Mouse (Mus musculus) heart, postnatal 4 days (tissue): Measurements from ENCODE around the gene Wars. TPM values are rescaled to one million over a fixed set of nuclear protein-coding genes. Genes with fewer than 3 reads are reported as not detected.

Source experiments
- DNase-seq: peaks from one replicate; pipeline ENCODE4 v3.0.0; 2021
- total RNA-seq, 2 experiments: library from RNA; stranded (reverse); gene quantifications; 2 replicates each; pipeline ENCODE4 v1.2.3; 2021

Gene Wars
- total RNA-seq: 10 to 100 TPM; 48.1 to 49.0 TPM

DNA sequence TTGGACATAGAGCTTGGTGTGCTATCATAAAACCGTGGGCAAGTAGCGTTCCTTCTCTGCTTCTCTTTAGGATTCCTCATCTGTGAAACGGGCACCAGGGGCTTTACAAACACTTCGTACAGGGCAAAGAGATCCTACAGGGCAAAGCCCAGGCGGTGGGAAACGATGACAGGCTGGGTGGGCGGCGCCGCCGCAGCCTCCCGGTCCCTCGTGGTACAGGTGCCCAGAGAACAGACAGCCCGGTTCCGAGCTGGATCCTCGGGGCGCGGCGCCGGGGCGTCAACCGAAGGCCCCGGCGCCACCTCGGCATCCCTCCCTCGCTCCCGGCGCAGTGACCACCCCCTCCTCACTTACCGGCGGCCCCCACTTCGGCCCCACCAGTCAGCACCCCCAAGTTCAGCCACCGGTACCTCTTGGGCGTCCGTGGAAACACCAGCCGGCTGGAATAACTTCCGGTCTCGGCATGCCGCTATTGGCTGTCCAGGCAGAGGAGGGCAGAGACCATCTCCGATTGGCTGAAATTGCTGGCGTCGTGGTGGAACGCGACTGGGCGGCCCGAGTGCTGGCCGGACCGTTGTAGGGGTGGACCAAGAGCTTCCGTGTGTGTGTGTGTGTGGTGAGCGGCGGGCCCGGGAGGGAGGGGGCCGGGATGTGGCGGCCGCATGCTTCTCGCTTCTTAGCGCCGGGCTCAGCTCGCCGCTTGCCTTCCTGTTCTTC lies at the start of gene Wars:
Wars (minus strand) TSS at position 460 of the 717 bp plus-strand sequence.
- DNase-seq: peak; percentile 97

DNA sequence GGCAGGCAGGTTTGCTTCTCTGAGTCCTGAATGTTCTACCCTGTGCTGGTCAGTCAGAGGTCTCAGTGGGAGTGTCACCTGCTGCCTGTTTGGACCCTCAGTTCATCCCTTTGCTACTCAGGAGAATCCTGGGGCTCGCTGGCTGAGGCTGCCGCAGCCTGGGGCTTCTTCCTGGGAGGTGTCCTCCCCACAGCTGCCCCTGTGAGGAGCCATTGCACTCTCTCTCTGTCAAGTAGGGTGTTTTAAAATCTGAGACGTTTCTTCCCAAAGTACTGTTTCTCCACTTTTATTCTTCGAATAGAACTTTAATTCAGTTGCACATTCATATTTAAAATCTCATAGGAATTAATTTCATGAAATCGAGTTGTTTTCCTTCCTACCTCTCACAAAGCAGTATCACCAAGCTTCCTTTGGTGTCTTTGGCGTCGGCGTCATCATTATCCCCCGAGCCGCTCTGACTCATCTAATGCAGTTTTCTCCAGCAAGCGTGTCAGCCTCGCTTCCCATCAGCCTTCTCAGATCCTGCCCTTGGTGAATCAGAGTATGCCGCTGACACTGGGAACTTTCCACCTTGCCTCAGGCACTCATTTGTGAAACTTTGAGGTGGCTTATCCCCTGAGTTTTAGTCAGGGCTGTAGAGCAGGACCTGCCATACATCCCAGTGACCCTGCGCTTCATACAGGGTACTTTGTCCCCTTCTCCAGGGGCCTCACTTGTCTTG lies 48.4 kb upstream of the Wars start:
- no peak for DNase-seq

DNA sequence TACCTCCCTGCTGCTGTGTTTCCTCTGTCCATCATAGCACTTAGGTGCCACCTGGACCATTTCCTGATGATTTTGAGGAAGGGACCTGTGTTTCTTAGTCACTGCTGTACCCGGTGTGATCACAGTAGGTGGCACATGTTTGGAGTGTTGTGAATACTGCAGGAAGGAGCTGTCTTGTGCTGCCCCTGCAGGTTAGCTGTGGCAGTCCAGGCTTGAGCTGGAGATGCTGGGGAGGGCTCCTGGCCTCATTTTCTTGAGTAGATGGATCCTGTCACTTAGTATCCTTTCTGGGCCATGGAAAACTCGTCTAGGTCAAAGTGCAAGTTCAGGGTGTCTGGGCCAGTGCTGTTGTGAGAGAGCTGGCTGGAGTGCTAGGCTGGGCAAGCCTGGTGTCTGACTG lies 47.3 kb upstream of the Wars start:
- DNase-seq: no peak

DNA sequence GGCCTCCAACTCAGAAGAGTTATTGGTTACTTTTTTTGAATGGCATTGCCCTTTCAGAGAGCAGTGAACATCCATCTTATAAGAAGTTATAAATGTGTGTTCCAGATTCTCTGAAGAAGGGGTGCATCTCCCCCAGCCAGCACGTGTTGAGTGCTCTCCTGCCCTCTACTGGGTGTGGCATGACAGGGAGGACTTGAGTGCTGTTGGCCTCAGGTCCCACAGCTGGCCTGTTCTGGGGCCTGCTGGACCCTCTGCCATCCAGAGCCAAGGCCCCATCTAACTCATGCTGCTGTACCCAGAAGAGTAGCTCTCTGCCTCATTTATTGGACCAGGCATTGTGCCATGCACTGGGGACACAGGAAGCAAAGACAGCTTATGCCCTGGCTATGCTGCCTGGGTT lies 46.3 kb upstream of the Wars start:
- DNase-seq: no peak

DNA sequence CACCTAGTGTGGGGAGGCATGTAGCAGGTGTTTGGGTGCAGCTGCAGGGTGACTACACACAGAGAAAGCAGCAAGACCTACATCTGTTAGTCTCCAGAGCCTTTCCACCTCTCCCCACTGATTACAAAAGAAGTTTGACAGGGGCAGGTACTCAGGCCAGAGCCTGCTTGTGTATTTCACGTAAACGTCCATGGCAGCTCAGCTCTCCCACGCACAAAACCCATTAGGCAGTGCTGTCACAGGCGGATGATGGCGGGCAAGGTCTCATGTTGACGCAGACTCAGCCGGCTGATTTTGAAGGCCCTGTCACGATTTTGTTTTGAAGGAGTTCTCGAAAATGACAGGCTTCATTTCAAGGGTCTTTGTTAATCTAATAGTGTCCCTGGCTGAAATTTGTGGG lies 45.3 kb upstream of the Wars start:
- DNase-seq: no peak

DNA sequence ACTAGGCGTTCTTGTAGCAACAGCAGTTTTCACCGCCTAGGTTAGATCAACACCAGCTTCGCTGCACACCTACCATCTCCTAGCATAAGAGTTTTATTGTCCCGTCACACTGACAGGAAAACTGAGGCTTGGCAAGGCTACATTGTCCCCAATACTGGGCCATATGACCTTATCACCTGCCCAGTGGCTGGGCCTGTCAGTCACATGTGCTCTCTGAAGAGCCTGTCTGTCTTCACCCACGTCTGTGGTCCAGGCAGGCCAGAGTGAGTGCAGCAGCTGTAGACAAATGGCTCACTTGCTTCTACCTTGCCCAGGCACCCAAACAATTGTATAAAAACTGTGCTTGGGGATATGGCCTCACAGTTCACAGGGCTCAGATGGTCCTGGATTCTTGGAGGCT lies 44.9 kb upstream of the Wars start:
- no peak for DNase-seq

DNA sequence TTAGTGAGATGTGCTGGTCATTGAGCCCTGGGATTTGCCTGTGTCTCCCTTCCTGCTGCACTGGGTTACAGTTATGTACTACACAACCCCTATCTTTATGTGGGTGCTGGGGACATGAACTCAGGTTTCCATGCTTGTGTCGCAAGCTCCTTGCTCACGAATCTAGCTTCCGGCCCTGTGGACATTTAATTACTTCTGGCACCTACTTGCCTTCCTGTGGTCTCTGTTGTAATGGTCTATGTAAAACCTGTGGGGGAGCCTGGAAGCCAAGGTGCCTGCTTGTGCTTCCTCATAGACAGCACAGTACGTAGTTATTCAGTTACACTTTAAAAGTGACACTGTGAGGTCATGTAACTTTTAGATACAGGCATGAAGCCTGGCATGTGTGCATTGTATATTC lies 43.5 kb upstream of the Wars start:
- no peak for DNase-seq

DNA sequence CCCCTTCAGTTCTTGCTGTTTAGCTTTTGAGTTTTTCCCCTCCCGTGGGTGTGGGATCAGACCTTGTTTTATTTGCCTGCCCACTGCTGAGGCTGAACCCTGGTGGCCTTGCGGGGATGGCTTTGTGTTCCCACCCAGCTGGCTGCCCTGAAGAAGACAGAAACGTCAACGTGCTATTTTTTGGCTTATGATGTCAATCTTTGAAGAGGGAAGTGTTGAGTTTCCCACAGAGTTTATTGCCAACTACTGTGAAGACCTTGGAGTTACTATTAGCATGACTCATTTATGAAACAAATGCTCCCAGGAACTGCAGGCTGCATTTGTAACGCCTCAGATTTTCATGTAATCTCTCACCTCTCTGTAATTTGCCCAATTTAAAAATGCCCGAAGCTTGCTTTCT lies 42.9 kb upstream of the Wars start:
- DNase-seq: peak; percentile 43

DNA sequence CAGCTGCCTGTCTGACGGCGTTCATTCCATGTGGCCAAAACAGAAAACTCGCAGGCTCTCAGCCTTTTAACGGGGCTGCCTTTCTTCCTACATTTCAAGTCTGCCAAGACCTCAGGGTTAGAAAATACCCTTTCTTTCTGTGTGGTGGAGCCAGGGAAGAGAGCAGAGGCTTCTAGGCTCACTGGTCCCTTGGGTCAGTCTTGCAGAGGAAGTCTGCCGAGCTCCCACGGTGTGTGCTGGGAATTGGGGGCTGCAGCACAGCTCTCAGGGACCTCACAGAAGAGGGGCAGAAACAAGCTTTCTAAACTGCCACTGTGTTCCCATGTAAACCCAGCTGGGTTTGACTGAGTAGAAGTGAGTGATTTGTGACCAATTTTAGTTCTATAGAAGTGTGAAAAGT lies 40.3 kb upstream of the Wars start:
- peak; percentile 30 for DNase-seq

DNA sequence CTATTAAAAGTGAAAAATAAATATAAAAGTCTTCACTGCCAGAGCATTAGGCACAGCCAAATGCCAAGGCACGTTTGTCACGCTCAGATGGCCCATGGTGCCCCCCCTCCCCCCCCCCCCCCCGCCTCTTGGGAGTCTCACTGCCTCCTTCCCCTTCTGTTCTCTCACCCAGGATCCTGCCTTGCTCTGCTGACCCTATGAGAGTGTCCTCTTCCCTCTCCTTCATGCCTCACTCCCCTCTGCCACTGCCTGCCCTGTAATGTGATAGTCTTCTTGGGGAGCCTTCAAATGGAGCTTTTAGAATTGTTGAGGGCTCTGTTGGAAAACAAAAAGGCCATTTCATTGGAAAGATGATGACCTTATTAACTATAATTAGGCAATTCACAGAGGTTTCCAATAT lies 38.1 kb upstream of the Wars start:
- DNase-seq: no peak

DNA sequence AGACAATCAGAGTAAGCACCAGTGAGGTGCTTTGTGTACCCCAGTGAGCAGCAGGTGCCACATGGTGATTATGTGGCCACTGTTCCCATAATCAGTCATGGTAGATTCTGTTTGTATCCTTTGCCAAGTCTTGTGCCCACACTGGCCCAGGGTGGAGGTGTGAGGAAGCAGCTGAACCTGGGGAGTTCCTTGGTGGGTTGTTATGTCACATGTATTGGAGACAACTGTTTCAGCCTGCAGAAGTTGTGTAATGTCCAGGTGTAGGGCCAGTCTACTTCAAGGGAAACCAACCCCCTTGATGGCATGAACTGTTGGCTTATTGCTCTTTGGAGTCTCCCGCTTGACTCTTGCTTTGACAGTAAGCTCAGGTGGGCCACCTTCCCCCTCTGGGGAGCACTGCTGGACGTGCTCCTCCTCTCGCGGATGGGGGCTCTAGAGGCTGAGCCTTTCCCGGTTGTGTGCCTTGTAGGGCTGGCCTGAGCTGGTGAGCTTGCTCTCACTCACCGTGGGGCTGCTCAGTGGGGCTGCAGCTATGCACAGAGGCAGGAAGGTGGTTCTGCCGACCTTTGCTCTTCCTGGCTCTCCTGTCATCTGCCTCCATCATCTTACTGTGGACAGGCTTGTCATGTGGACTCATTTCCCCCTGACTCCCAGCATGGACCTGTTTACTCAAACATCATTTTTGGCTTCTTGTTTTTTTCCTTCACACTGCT lies 37.5 kb upstream of the Wars start:
- DNase-seq: no peak

DNA sequence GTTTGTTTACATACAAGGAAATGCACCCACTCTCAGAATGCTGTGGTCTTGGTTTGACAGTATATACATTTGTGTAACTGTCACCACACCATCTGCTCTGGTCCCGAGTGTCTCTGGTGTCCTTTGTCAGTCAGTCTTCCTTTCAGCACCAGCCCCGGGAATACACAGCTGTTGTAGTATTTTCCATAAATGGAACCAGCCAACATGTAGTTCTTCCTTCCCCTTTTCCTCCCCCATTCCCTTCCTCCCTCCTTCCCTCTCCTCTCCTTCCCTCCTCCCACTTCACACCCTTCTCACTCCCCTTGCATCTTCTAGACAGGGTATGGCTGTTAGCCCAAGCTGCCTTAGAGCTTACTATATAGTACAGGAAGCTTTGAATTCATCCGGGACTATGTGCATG lies 35.5 kb upstream of the Wars start:
- no peak for DNase-seq

DNA sequence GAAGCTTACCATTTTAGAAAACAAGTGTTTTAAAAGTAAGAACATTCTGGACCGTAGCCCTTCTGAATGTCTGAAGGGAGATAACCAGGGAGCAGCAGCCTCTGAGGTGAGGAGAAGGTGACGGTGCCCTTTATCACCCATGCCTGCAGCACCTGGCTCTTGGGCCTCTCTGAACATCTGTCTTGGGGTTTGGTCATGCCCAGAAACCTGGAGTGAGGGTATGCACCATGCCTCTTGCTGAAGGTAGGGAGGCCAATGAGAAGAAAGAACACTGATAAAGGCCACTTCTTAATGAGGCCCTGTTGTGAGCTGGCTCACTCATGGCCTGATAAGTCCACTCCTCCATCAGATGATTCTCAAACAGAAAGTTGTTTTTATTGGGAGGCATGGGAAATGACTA lies 34.3 kb upstream of the Wars start:
- no peak for DNase-seq

DNA sequence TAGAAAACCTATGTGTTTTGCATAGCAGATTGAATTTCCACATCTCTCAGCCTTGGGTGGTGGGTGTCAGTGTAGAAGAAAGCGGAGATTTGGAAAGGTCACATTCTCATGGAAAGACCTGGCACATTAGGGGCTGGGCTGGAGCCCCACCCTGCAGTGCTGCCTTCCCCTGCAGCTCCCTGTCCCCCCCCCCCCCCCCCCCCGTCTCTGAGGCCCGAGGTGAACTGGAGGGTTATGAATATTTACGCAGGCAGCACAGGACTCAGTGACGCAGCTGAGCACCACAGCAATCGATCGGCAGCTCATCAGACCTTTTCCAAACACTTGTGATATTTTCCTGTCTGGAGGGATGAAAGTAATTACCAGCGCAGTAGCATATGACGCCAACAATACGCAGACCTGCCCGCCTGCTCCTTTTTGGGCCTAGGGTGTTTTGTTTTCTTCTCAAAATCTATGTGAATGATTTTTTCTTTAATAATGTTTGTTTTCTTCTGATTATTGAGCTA lies 32.7 kb upstream of the Wars start:
- no peak for DNase-seq

DNA sequence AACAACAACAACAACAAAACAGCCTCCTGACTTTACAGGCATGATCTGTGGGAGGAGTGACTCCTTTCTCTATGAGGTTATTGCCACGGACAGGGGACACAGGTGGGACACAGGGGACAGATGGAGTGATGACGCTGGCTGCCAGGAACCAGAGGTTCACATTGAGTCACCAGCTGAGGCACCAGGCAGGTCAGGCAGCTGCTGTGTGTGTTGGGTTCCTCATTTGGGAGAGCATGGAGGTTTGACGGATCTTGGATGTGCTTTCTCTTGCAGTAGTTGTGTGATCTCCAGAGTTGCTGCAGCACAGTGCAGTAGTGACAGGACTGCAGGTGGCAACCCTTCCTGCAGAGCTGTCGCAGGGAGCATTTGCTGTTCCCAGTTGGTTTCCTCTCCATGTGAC lies 24.8 kb upstream of the Wars start:
- no peak for DNase-seq

DNA sequence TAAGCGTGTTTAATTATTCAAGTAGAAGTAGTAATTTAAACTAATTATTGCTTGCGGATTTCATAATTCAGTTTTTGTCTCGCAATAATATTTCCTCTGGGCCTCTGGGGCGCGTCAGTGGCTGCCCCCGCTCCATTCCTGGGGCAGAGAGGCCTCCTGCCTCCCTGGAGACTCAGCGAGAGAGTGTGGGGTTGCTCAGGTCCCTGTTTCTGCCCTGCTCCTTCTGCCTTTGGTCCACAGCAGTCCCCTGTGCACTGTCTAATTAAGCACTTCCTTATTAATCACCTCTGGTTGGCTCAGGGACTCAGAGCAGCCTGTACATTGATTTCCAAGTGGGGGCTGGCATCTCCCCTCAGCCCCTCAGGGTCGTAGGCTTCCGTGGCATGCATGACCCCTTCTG lies 23.5 kb upstream of the Wars start:
- no peak for DNase-seq

DNA sequence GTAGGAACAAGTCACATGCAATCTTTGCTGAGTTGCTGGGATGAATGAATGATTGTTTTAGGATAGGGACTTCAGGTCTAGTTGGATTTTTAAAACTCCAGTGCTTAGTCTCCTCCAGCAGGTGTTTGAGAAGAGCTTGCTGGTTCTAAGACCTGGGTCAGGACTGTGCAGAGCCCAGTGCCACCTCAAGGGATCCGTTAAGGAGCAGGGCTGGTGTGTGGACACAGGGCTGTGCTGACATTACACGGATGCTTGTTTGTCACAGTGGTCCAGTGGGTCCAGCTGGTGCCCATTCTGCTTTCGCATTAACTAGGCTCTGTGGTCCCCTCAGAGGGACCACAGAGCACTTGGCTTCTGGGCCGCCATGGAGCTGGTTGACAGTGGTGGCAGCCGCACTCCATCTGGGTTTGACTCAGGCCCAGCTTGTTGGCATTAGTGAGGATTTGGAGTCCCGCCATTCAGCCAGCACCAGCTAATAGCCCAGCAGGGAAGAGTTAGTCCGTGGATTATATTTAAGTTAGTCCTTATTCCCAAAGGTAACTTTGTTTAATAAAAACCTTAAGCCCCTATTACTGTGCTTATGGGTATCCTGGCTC lies 22.6 kb upstream of the Wars start:
- no peak for DNase-seq

DNA sequence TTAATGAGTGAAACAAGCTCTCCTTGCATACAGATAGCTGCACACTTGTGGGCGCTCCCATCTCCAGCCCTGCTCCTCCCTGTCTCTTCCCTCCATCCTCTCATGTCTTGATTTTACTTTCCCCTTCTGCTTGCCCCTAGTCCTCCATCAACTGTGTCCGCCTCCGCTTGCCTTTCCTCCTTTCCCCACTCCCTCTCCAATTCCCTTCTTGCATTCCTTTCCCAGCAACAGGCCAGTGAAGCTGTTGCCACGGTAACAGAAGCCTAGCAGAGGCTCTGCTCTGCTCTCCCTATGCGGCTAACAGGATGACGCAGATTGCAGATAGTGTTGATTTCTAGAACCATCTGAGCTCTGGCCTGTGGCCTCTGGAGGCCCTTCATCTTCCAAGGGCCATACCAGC lies 21.9 kb upstream of the Wars start:
- DNase-seq: peak; percentile 35

DNA sequence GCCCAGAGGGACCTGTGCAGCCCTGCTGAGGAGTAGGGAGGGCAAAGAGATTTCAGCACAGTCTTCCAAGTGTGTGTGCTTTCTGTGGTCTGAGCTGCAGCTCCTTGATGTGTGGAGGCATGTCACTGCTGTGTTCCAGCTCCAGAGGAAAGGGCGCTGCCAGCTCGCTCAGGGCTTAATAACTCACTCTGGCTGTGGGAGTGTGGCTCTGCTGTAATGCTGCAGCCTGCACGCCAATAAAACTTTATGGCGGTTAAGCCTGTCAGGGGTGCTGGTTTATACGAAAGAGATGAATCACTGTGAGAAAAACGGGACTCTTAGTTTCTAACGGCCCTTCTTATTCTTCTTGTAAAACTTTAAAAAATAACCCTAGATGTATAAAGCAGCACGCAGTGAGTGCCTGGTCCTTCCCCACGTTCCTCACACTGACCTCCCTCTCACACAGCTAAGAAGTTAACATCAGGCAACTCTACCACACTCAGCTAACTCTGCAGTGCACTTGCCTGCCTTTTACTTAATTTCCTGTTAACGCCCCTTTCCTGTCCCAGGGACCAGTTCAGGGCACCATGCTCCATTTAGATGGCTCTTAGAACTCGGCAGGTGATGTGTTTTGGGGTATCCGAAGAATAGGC lies 20.9 kb upstream of the Wars start:
- no peak for DNase-seq

DNA sequence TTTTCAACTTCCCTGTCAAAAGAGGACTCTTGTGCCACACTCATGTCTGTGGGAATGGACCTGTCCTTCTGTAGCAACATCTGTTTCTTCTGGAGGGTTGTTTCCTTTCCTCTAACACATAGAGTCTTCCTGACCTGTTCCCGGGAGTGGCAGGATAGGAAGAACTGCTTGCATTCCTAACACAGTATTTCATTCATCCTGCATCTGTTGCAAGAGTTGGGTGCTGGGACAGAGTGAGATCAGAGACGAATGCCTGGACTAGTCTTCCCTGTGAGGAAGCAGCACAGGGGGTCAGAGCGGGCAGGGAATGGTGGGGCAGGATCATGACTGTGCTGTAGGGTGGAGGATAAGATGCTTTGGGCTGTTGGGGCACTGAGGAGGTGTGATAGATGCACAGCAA lies 20.2 kb upstream of the Wars start:
- no peak for DNase-seq

DNA sequence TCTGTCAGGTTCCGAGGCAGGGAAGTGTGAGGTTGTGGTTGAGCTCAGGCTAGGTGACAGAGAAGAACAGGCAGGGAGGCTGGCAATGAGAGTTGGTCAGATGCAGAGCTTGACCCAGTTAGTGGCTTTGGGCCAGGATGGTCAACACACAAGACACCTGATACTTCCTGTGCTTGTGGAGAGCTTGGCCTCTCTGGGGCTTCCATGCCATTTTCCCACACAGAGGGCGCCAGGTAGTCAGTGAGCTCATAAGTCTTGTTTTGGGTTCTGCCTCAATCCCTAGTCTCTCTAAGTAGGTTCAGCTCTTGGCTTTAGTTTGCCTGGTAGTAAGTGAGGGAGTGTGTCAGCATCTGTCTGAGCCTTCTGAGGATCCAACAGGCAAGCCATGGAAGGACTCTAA lies 18.5 kb upstream of the Wars start:
- DNase-seq: no peak

DNA sequence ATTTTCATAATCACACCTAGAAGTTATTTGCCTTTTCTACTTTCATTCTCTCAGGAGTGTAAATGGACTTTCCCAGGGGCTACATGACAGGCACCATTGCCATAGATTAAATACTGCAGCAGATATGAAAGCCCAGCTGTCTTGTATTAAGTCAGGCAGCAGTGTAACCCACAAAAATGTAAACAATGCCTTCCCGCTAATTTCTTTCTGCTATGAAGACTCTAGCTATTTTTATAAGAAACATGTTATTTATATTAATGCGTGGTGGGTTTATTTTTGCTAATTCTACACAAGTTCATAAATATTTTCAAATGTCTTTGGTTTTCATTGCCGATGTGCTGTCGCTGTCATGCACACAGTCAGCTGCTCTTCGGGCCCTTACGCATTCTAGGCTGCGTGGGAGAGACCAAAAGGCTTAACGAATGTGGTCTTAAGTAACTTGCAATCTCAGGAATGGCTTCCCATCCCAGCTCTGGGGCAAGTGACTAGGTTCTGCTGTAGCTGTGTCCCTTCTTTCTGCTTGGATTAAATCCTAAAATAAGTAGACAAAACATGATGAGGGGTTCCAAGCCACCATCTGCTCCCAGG lies 16.0 kb upstream of the Wars start:
- DNase-seq: no peak
